Comparison of ENCODE assay signal across 8 mouse cellular contexts in genomic region chr5:132673599-132674305, GRCm38 (mm10).
DNase-seq lines count a peak whose midpoint lies in the region; ATAC-seq lines count a peak whose summit lies in the region.
"Had no signal": no experiment of that assay in that cellular context is flagged by ENCODE, and none has a peak within 500 bp of the region (broad histone marks: within the 10 kb centered on the region; RNA-seq: fewer than 3 reads in every experiment).

No protein-coding gene starts in this region.

- 14% methylated on average over 6 of the region's 6 CpGs for WGBS in kidney, embryonic 15.5 days
- WGBS in midbrain, embryonic 11.5 days, result 26% methylated on average over 6 of the region's 6 CpGs
- 16% methylated on average over 6 of the region's 6 CpGs for WGBS in midbrain, embryonic 16.5 days

- H3K36me3 ChIP-seq in kidney, embryonic 15.5 days, result no peaks in the 10 kb centered on the region
- no peaks in the 10 kb centered on the region for H3K36me3 ChIP-seq in midbrain, embryonic 11.5 days (ENCODE audit: control insufficient read depth, insufficient read depth, low read length)
- H3K36me3 ChIP-seq in midbrain, embryonic 16.5 days (ENCODE audit: control insufficient read depth, insufficient read depth, low read length), result no peaks in the 10 kb centered on the region
- H3K36me3 ChIP-seq: embryonic facial prominence, embryonic 13.5 days had no signal

- no peak overlapping the region for H3K27ac ChIP-seq in kidney, embryonic 15.5 days
- H3K27ac ChIP-seq in midbrain, embryonic 11.5 days (ENCODE audit: low read depth, low read length), result no peak overlapping the region
- no peak overlapping the region for H3K27ac ChIP-seq in midbrain, embryonic 16.5 days (ENCODE audit: low read length)
- H3K27ac ChIP-seq: embryonic facial prominence, embryonic 13.5 days had no signal

- no peak overlapping the region for H3K4me2 ChIP-seq in kidney, embryonic 15.5 days
- no peak overlapping the region for H3K4me2 ChIP-seq in midbrain, embryonic 11.5 days
- no peak overlapping the region for H3K4me2 ChIP-seq in midbrain, embryonic 16.5 days (ENCODE audit: low read length)
- H3K4me2 ChIP-seq: embryonic facial prominence, embryonic 13.5 days had no signal

- ATAC-seq in kidney, embryonic 15.5 days (replicated peaks; ENCODE audit: low FRiP score), result peak; percentile 62; the same call in 1 of the 2 replicates
- ATAC-seq in midbrain, embryonic 11.5 days (ENCODE audit: low FRiP score), result no peak
- no peak for ATAC-seq in midbrain, embryonic 16.5 days

- H3K9me3 ChIP-seq in kidney, embryonic 15.5 days (replicated peaks), result no peaks in the 10 kb centered on the region
- no peaks in the 10 kb centered on the region for H3K9me3 ChIP-seq in midbrain, embryonic 11.5 days (ENCODE audit: control insufficient read depth, low read length)
- H3K9me3 ChIP-seq in midbrain, embryonic 16.5 days (replicated peaks; ENCODE audit: control insufficient read depth, low read length, poor library complexity, severe bottlenecking), result no peaks in the 10 kb centered on the region
- H3K9me3 ChIP-seq: embryonic facial prominence, embryonic 13.5 days had no signal

- peaks cover 12% of the 10 kb centered on the region; the same call in 1 of the 2 replicates for H3K4me1 ChIP-seq in kidney, embryonic 15.5 days
- H3K4me1 ChIP-seq in midbrain, embryonic 11.5 days (ENCODE audit: control insufficient read depth, insufficient read depth, low read length), result peaks cover 3% of the 10 kb centered on the region; the same call in 1 of the 2 replicates
- peaks cover 5% of the 10 kb centered on the region for H3K4me1 ChIP-seq in midbrain, embryonic 16.5 days (ENCODE audit: control insufficient read depth, insufficient read depth, low read length)

- H3K27me3 ChIP-seq in kidney, embryonic 15.5 days, result peaks cover 8% of the 10 kb centered on the region; the same call in 1 of the 2 replicates
- no peaks in the 10 kb centered on the region for H3K27me3 ChIP-seq in midbrain, embryonic 11.5 days (ENCODE audit: control insufficient read depth, insufficient read depth, low read length)
- no peaks in the 10 kb centered on the region for H3K27me3 ChIP-seq in midbrain, embryonic 16.5 days (ENCODE audit: control insufficient read depth, insufficient read depth, low read depth, low read length)

- H3K9ac ChIP-seq in kidney, embryonic 15.5 days, result no peak overlapping the region
- H3K9ac ChIP-seq in midbrain, embryonic 11.5 days (ENCODE audit: low read length), result no peak overlapping the region
- H3K9ac ChIP-seq in midbrain, embryonic 16.5 days (ENCODE audit: low read depth, low read length), result no peak overlapping the region
- H3K9ac ChIP-seq: embryonic facial prominence, embryonic 13.5 days had no signal

- no peak for DNase-seq in kidney, adult 18-20 months
- DNase-seq in midbrain, embryonic 11.5 days (ENCODE audit: low spot score, missing footprints), result peak; percentile 86
- peak; percentile 15 to 28 for DNase-seq in heart, adult 9 months (ENCODE audit: low spot score in 2 of 2)
- peak; percentile 32 to 36 for DNase-seq in layer of hippocampus, postnatal 36 days
- no peak for DNase-seq in c-Kit-positive CD71-positive TER-119-positive erythroid progenitor cells, embryonic 14.5 days (ENCODE audit: low spot score)

- no peak overlapping the region for H3K4me3 ChIP-seq in kidney, embryonic 15.5 days (replicated peaks)
- H3K4me3 ChIP-seq in midbrain, embryonic 11.5 days (ENCODE audit: low read depth, low read length), result no peak overlapping the region
- no peak overlapping the region for H3K4me3 ChIP-seq in midbrain, embryonic 16.5 days (ENCODE audit: low read depth, low read length)
- H3K4me3 ChIP-seq: embryonic facial prominence, embryonic 13.5 days had no signal

Comparison
In these comparisons a context has a peak if more than half of its experiments do, and no peak if none do; other contexts are left out.
1. DNase-seq: peak in midbrain, embryonic 11.5 days (single experiment), heart, adult 9 months (2 of 2) and layer of hippocampus, postnatal 36 days (2 of 2); none in kidney, adult 18-20 months (single experiment) and c-Kit-positive CD71-positive TER-119-positive erythroid progenitor cells, embryonic 14.5 days (single experiment).